8 mouse cellular contexts compared by ENCODE assay signal in genomic region chr2:167661270-167662203, GRCm38 (mm10). TPM values are rescaled to one million over a fixed set of nuclear protein-coding genes. Genes with fewer than 3 reads are reported as not detected.
DNase-seq lines count a peak whose midpoint lies in the region; ATAC-seq and TF ChIP-seq lines count a peak whose summit lies in the region.

Gene Gm20431, minus strand, starts transcription at chr2:167661496.

- no peak for TF ChIP-seq CTCF in heart, adult 2 months (IDR thresholded peaks at IDR 0.05)
- TF ChIP-seq CTCF in kidney, adult 2 months (conservative IDR thresholded peaks at IDR 0.05; ENCODE audit: insufficient read depth, insufficient read length, low read depth, low read length) = no peak
- TF ChIP-seq CTCF in spleen, adult 2 months (IDR thresholded peaks at IDR 0.05; ENCODE audit: extremely low read depth, insufficient read depth, insufficient read length, insufficient replicate concordance) = no peak

- TF ChIP-seq POLR2A in heart, adult 2 months (IDR thresholded peaks at IDR 0.05; ENCODE audit: insufficient read depth, low read depth, low read length) = peak; percentile 92
- TF ChIP-seq POLR2A in kidney, adult 2 months (IDR thresholded peaks at IDR 0.05; ENCODE audit: low read depth, low read length) = peak; percentile 92
- peak; percentile 75; the same call in 1 of the 2 replicates for TF ChIP-seq POLR2A in limb, embryonic 14.5 days (IDR thresholded peaks at IDR 0.05; ENCODE audit: borderline replicate concordance, extremely low read depth, insufficient read depth, insufficient read length)
- peak; percentile 80; the same call in 1 of the 2 replicates for TF ChIP-seq POLR2A in spleen, adult 2 months (IDR thresholded peaks at IDR 0.05; ENCODE audit: low read depth, low read length)

- H3K4me2 ChIP-seq in embryonic facial prominence, embryonic 14.5 days (ENCODE audit: low read depth, low read length) = peak within 1 kb of the TSS; percentile 98
- peak within 1 kb of the TSS; percentile 97 for H3K4me2 ChIP-seq in limb, embryonic 14.5 days (replicated peaks; ENCODE audit: low read depth, low read length, severe bottlenecking)
- H3K4me2 ChIP-seq in midbrain, embryonic 16.5 days (ENCODE audit: low read length) = peak within 1 kb of the TSS; percentile 98

- H3K36me3 ChIP-seq in embryonic facial prominence, embryonic 14.5 days (ENCODE audit: control insufficient read depth, insufficient read depth, low read length) = peaks cover 11% of the 10 kb centered on the region; the same call in 1 of the 2 replicates
- no peaks in the 10 kb centered on the region for H3K36me3 ChIP-seq in heart, adult 2 months (ENCODE audit: control insufficient read depth, insufficient read depth, low read length)
- H3K36me3 ChIP-seq in kidney, adult 2 months (ENCODE audit: control insufficient read depth, insufficient read depth, low read length) = no peaks in the 10 kb centered on the region
- no peaks in the 10 kb centered on the region; the same call in 1 of the 2 replicates for H3K36me3 ChIP-seq in limb, embryonic 14.5 days (ENCODE audit: control insufficient read depth, insufficient read depth, low read length)
- H3K36me3 ChIP-seq in midbrain, embryonic 16.5 days (ENCODE audit: control insufficient read depth, insufficient read depth, low read length) = no peaks in the 10 kb centered on the region
- H3K36me3 ChIP-seq in spleen, adult 2 months (ENCODE audit: control insufficient read depth, insufficient read depth, low read length) = no peaks in the 10 kb centered on the region

- ATAC-seq in embryonic facial prominence, embryonic 14.5 days (ENCODE audit: low read depth) = peak; percentile 95
- ATAC-seq in limb, embryonic 14.5 days (ENCODE audit: low FRiP score, low read depth) = peak; percentile 96
- ATAC-seq in midbrain, embryonic 16.5 days = peak; percentile 94

- H3K27me3 ChIP-seq in embryonic facial prominence, embryonic 14.5 days (replicated peaks; ENCODE audit: control insufficient read depth, insufficient read depth, low read length) = no peaks in the 10 kb centered on the region
- H3K27me3 ChIP-seq in heart, adult 2 months (ENCODE audit: control insufficient read depth, insufficient read depth, low read length) = no peaks in the 10 kb centered on the region
- no peaks in the 10 kb centered on the region for H3K27me3 ChIP-seq in kidney, adult 2 months (replicated peaks; ENCODE audit: control insufficient read depth, insufficient read depth, low read length)
- no peaks in the 10 kb centered on the region for H3K27me3 ChIP-seq in limb, embryonic 14.5 days (ENCODE audit: control insufficient read depth, insufficient read depth, low read length)
- H3K27me3 ChIP-seq in midbrain, embryonic 16.5 days (ENCODE audit: control insufficient read depth, insufficient read depth, low read depth, low read length) = no peaks in the 10 kb centered on the region; the same call in 1 of the 2 replicates
- H3K27me3 ChIP-seq in spleen, adult 2 months (ENCODE audit: control insufficient read depth, insufficient read depth, low read length) = no peaks in the 10 kb centered on the region

- H3K27ac ChIP-seq in embryonic facial prominence, embryonic 14.5 days (replicated peaks; ENCODE audit: low read depth, low read length) = peak within 1 kb of the TSS; percentile 58
- peak within 1 kb of the TSS; percentile 84 for H3K27ac ChIP-seq in heart, adult 2 months
- H3K27ac ChIP-seq in kidney, adult 2 months (ENCODE audit: insufficient read depth, low read depth, low read length) = peak within 1 kb of the TSS; percentile 86
- H3K27ac ChIP-seq in limb, embryonic 14.5 days (replicated peaks; ENCODE audit: low read depth, low read length) = peak within 1 kb of the TSS; percentile 58; the same call in 1 of the 2 replicates
- peak within 1 kb of the TSS; percentile 76 for H3K27ac ChIP-seq in midbrain, embryonic 16.5 days (ENCODE audit: low read length)
- peak within 1 kb of the TSS; percentile 64 for H3K27ac ChIP-seq in spleen, adult 2 months (ENCODE audit: insufficient read depth, low read length)

- DNase-seq in 416B (ENCODE audit: low read depth) = peak; percentile 91
- peak; percentile 89 to 90 for DNase-seq in adrenal gland, postnatal 4 days (ENCODE audit: low spot score in 2 of 2)
- DNase-seq in embryonic facial prominence, embryonic 14.5 days (ENCODE audit: low spot score) = peak; percentile 97
- peak; percentile 97 to 98 for DNase-seq in heart, adult 2 months
- peak; percentile 98 for DNase-seq in kidney, adult 2 months
- DNase-seq in limb, embryonic 14.5 days (ENCODE audit: low spot score) = peak; percentile 93
- DNase-seq in spleen, adult 2 months (ENCODE audit: low read depth in 1 of 2, low spot score in 2 of 2) = peak; percentile 79 to 94

- peaks cover 2% of the 10 kb centered on the region for H3K79me2 ChIP-seq in heart, adult 2 months (replicated peaks; ENCODE audit: control insufficient read depth, insufficient read depth, low read length)

- TF ChIP-seq EP300 in heart, adult 2 months (IDR thresholded peaks at IDR 0.05; ENCODE audit: insufficient read depth, low read depth, low read length) = no peak

- no peaks in the 10 kb centered on the region for H3K9me3 ChIP-seq in embryonic facial prominence, embryonic 14.5 days (ENCODE audit: control insufficient read depth, low read length)
- H3K9me3 ChIP-seq in limb, embryonic 14.5 days (ENCODE audit: control insufficient read depth, low read length) = no peaks in the 10 kb centered on the region
- no peaks in the 10 kb centered on the region for H3K9me3 ChIP-seq in midbrain, embryonic 16.5 days (replicated peaks; ENCODE audit: control insufficient read depth, low read length, poor library complexity, severe bottlenecking)

- H3K9ac ChIP-seq in embryonic facial prominence, embryonic 14.5 days (ENCODE audit: low read depth, low read length) = peak within 1 kb of the TSS; percentile 90
- H3K9ac ChIP-seq in heart, adult 2 months (ENCODE audit: low read depth, low read length) = peak within 1 kb of the TSS; percentile 90
- peak within 1 kb of the TSS; percentile 84 for H3K9ac ChIP-seq in limb, embryonic 14.5 days (ENCODE audit: low read depth, low read length, severe bottlenecking)
- H3K9ac ChIP-seq in midbrain, embryonic 16.5 days (ENCODE audit: low read depth, low read length) = peak within 1 kb of the TSS; percentile 89

- intact Hi-C loops in heart, adult 2 months (cut with DNase I) = loop anchor here (2.0 kb wide), 1 partner anchor 21 kb away; no protein-coding TSS in a partner anchor

- WGBS in embryonic facial prominence, embryonic 14.5 days = under 1% methylated on average over 25 of the region's 110 CpGs
- WGBS in heart, adult 2 months = 2% methylated on average over 110 of the region's 110 CpGs
- 6% methylated on average over 110 of the region's 110 CpGs for WGBS in kidney, adult 2 months
- WGBS in limb, embryonic 14.5 days = 0% methylated on average over 75 of the region's 110 CpGs
- under 1% methylated on average over 100 of the region's 110 CpGs for WGBS in midbrain, embryonic 16.5 days
- WGBS in spleen, adult 2 months = 2% methylated on average over 109 of the region's 110 CpGs

- H3K4me3 ChIP-seq in embryonic facial prominence, embryonic 14.5 days (ENCODE audit: low read depth, low read length) = peak within 1 kb of the TSS; percentile 86
- H3K4me3 ChIP-seq in heart, adult 2 months = peak within 1 kb of the TSS; percentile 91
- peak within 1 kb of the TSS; percentile 83 for H3K4me3 ChIP-seq in kidney, adult 2 months (ENCODE audit: insufficient read depth, low read depth, low read length)
- H3K4me3 ChIP-seq in limb, embryonic 14.5 days (replicated peaks; ENCODE audit: low read length) = peak within 1 kb of the TSS; percentile 92
- peak within 1 kb of the TSS; percentile 86 for H3K4me3 ChIP-seq in midbrain, embryonic 16.5 days (ENCODE audit: low read depth, low read length)
- H3K4me3 ChIP-seq in spleen, adult 2 months (ENCODE audit: extremely low read depth, insufficient read depth, insufficient read length) = peak within 1 kb of the TSS; percentile 82

- H3K4me1 ChIP-seq in embryonic facial prominence, embryonic 14.5 days (ENCODE audit: control insufficient read depth, insufficient read depth, low read length) = peaks cover 22% of the 10 kb centered on the region
- peaks cover 11% of the 10 kb centered on the region for H3K4me1 ChIP-seq in heart, adult 2 months (ENCODE audit: control insufficient read depth, insufficient read depth, low read length)
- H3K4me1 ChIP-seq in kidney, adult 2 months (ENCODE audit: control insufficient read depth, insufficient read depth, low read length) = peaks cover 28% of the 10 kb centered on the region
- H3K4me1 ChIP-seq in limb, embryonic 14.5 days (ENCODE audit: control insufficient read depth, insufficient read depth, low read length) = peaks cover 20% of the 10 kb centered on the region
- H3K4me1 ChIP-seq in midbrain, embryonic 16.5 days (ENCODE audit: control insufficient read depth, insufficient read depth, low read length) = peaks cover 17% of the 10 kb centered on the region
- peaks cover 38% of the 10 kb centered on the region; the same call in 1 of the 2 replicates for H3K4me1 ChIP-seq in spleen, adult 2 months (ENCODE audit: control insufficient read depth, insufficient read depth, insufficient read length)

RNA-seq across cellular contexts. Expression of gene Gm20431, which starts in this region (rescaled TPM):
- total RNA-seq in adrenal gland, postnatal 4 days (2021) = 10 to 100 TPM; 18.2 to 23.0 TPM
- polyA plus RNA-seq in embryonic facial prominence, embryonic 14.5 days (2014; fragmentation: Nextera tagmentation; extraction: Ambion mirVana) = 9.1 and 11.6 TPM in 2 replicates
- 10 to 100 TPM; 15.6 to 21.0 TPM for total RNA-seq in heart, adult 2 months (2021)
- polyA plus RNA-seq in heart, adult 2 months (2012; rRNA removed) = 9.7 and 16.5 TPM in 2 replicates
- polyA plus RNA-seq in kidney, adult 2 months (2012; rRNA removed) = 30.7 and 31.8 TPM in 2 replicates
- 6.1 and 11.0 TPM in 2 replicates for polyA plus RNA-seq in limb, embryonic 14.5 days (2012; rRNA removed)
- 7.5 and 16.3 TPM in 2 replicates for polyA plus RNA-seq in limb, embryonic 14.5 days (2014; fragmentation: Nextera tagmentation; extraction: Ambion mirVana)
- 7.7 and 9.2 TPM in 2 replicates for polyA plus RNA-seq in midbrain, embryonic 16.5 days (2015; fragmentation: Nextera tagmentation; extraction: Ambion mirVana)
- polyA plus RNA-seq in spleen, adult 2 months (2012; rRNA removed) = 13.2 TPM in 1 of 2 replicates, not detected in the other

Comparison
In these comparisons a context has a peak if more than half of its experiments do, and no peak if none do; other contexts are left out.
1. Peak in every context shown above with its lines: DNase-seq, ATAC-seq, H3K4me3 ChIP-seq and H3K27ac ChIP-seq.